Mouse (Mus musculus): ENCODE measurements around the gene Asic2. TPM values are rescaled to one million over a fixed set of nuclear protein-coding genes. Genes with fewer than 3 reads are reported as not detected.

Asic2 gene
- polyA plus RNA-seq, 1 experiment from 2014 or later, result not detected

GRCm38 (mm10) chr11:81592776-81593175 is 375.5 kb downstream of the Asic2 start:
- no peaks in the 10 kb centered on the region for H3K36me3 ChIP-seq
- no peak overlapping the region for H3K4me2 ChIP-seq
- DNase-seq (no peak), ATAC-seq (ENCODE audit: low read depth) (no peak)
- H3K4me3 ChIP-seq (replicated peaks), result no peak overlapping the region
- no peak overlapping the region for H3K27ac ChIP-seq
- 41% methylated on average over 5 of the region's 5 CpGs for WGBS (ENCODE audit: insufficient replicate concordance)
- no peaks in the 10 kb centered on the region for H3K9me3 ChIP-seq (replicated peaks)
- no peak overlapping the region for H3K9ac ChIP-seq
- H3K27me3 ChIP-seq, result no peaks in the 10 kb centered on the region
- no peaks in the 10 kb centered on the region for H3K4me1 ChIP-seq (replicated peaks)

- Histone ChIP-seq H3K36me3 (no peaks in the 10 kb centered on the region), H3K9ac (no peak overlapping the region), H3K4me2 (no peak overlapping the region), H3K4me1 (replicated peaks) (no peaks in the 10 kb centered on the region), H3K27ac (no peak overlapping the region), H3K9me3 (replicated peaks) (no peaks in the 10 kb centered on the region), H3K4me3 (replicated peaks) (no peak overlapping the region), H3K27me3 (no peaks in the 10 kb centered on the region)
- ATAC-seq (ENCODE audit: low read depth), result no peak
- WGBS (ENCODE audit: insufficient replicate concordance), result 57% methylated on average over 4 of the region's 4 CpGs
- no peak for DNase-seq
Measured at GRCm38 (mm10) chr11:81590911-81591310, 377.3 kb downstream of the Asic2 start.

GRCm38 (mm10) chr11:81588630-81589029 is 379.6 kb downstream of the Asic2 start:
- no peaks in the 10 kb centered on the region for H3K9me3 ChIP-seq (replicated peaks)
- no peaks in the 10 kb centered on the region for H3K27me3 ChIP-seq
- no peak overlapping the region for H3K4me2 ChIP-seq
- no peak overlapping the region for H3K4me3 ChIP-seq (replicated peaks)
- no peak overlapping the region for H3K9ac ChIP-seq
- no peak overlapping the region for H3K27ac ChIP-seq
- no peak for ATAC-seq (ENCODE audit: low read depth)
- no peaks in the 10 kb centered on the region for H3K4me1 ChIP-seq (replicated peaks)
- 13% methylated on average over 10 of the region's 10 CpGs for WGBS (ENCODE audit: insufficient replicate concordance)
- no peaks in the 10 kb centered on the region for H3K36me3 ChIP-seq
- DNase-seq, result peak; percentile 8

- Histone ChIP-seq H3K4me1 (replicated peaks) (no peaks in the 10 kb centered on the region), H3K4me3 (replicated peaks) (no peak overlapping the region), H3K36me3 (no peaks in the 10 kb centered on the region), H3K27ac (no peak overlapping the region), H3K4me2 (no peak overlapping the region), H3K9ac (no peak overlapping the region), H3K9me3 (replicated peaks) (no peaks in the 10 kb centered on the region), H3K27me3 (no peaks in the 10 kb centered on the region)
- DNase-seq, result no peak
- WGBS (ENCODE audit: insufficient replicate concordance), result 65% methylated on average over 17 of the region's 17 CpGs
- no peak for ATAC-seq (ENCODE audit: low read depth)
Measured at GRCm38 (mm10) chr11:81587942-81588341, 380.3 kb downstream of the Asic2 start.

GRCm38 (mm10) chr11:81587114-81587513 is 381.1 kb downstream of the Asic2 start:
- H3K9ac ChIP-seq, result no peak overlapping the region
- ATAC-seq (ENCODE audit: low read depth) (no peak), DNase-seq (no peak)
- H3K36me3 ChIP-seq, result no peaks in the 10 kb centered on the region
- no peaks in the 10 kb centered on the region for H3K27me3 ChIP-seq
- WGBS (ENCODE audit: insufficient replicate concordance), result 70% methylated on average over 9 of the region's 9 CpGs
- H3K4me1 ChIP-seq (replicated peaks), result no peaks in the 10 kb centered on the region
- no peak overlapping the region for H3K4me2 ChIP-seq
- no peak overlapping the region for H3K27ac ChIP-seq
- no peak overlapping the region for H3K4me3 ChIP-seq (replicated peaks)
- H3K9me3 ChIP-seq (replicated peaks), result no peaks in the 10 kb centered on the region

- Histone ChIP-seq H3K4me3 (replicated peaks) (no peak overlapping the region), H3K27ac (no peak overlapping the region), H3K9me3 (replicated peaks) (no peaks in the 10 kb centered on the region), H3K36me3 (no peaks in the 10 kb centered on the region), H3K4me2 (no peak overlapping the region), H3K9ac (no peak overlapping the region), H3K27me3 (no peaks in the 10 kb centered on the region), H3K4me1 (replicated peaks) (no peaks in the 10 kb centered on the region)
- WGBS (ENCODE audit: insufficient replicate concordance), result 77% methylated on average over 9 of the region's 9 CpGs
- ATAC-seq (ENCODE audit: low read depth), result no peak
- DNase-seq, result no peak
Measured at GRCm38 (mm10) chr11:81584506-81584905, 383.8 kb downstream of the Asic2 start.

GRCm38 (mm10) chr11:81583195-81583594 is 385.1 kb downstream of the Asic2 start:
- Histone ChIP-seq H3K4me3 (replicated peaks) (no peak overlapping the region), H3K9ac (no peak overlapping the region), H3K27me3 (no peaks in the 10 kb centered on the region), H3K4me1 (replicated peaks) (no peaks in the 10 kb centered on the region), H3K4me2 (no peak overlapping the region), H3K36me3 (no peaks in the 10 kb centered on the region), H3K27ac (no peak overlapping the region), H3K9me3 (replicated peaks) (no peaks in the 10 kb centered on the region)
- DNase-seq, result no peak
- no peak for ATAC-seq (ENCODE audit: low read depth)
- WGBS (ENCODE audit: insufficient replicate concordance), result 59% methylated on average over 7 of the region's 7 CpGs

GRCm38 (mm10) chr11:81582161-81582560 is 386.1 kb downstream of the Asic2 start:
- Histone ChIP-seq H3K4me2 (no peak overlapping the region), H3K27ac (no peak overlapping the region), H3K4me1 (replicated peaks) (no peaks in the 10 kb centered on the region), H3K9ac (no peak overlapping the region), H3K27me3 (no peaks in the 10 kb centered on the region), H3K9me3 (replicated peaks) (no peaks in the 10 kb centered on the region), H3K36me3 (no peaks in the 10 kb centered on the region), H3K4me3 (replicated peaks) (no peak overlapping the region)
- 40% methylated on average over 5 of the region's 5 CpGs for WGBS (ENCODE audit: insufficient replicate concordance)
- ATAC-seq (ENCODE audit: low read depth) (no peak), DNase-seq (no peak)

GRCm38 (mm10) chr11:81579753-81580152 is 388.5 kb downstream of the Asic2 start:
- no peak for ATAC-seq (ENCODE audit: low read depth)
- Histone ChIP-seq H3K4me2 (no peak overlapping the region), H3K4me3 (replicated peaks) (no peak overlapping the region), H3K36me3 (no peaks in the 10 kb centered on the region), H3K9ac (no peak overlapping the region), H3K4me1 (replicated peaks) (no peaks in the 10 kb centered on the region), H3K9me3 (replicated peaks) (no peaks in the 10 kb centered on the region), H3K27ac (no peak overlapping the region), H3K27me3 (no peaks in the 10 kb centered on the region)
- WGBS (ENCODE audit: insufficient replicate concordance), result 24% methylated on average over 6 of the region's 6 CpGs
- no peak for DNase-seq

- Histone ChIP-seq H3K9me3 (replicated peaks) (no peaks in the 10 kb centered on the region), H3K4me3 (replicated peaks) (no peak overlapping the region), H3K4me2 (no peak overlapping the region), H3K36me3 (no peaks in the 10 kb centered on the region), H3K27ac (no peak overlapping the region), H3K4me1 (replicated peaks) (no peaks in the 10 kb centered on the region), H3K27me3 (no peaks in the 10 kb centered on the region), H3K9ac (no peak overlapping the region)
- ATAC-seq (ENCODE audit: low read depth) (no peak), DNase-seq (no peak)
- WGBS (ENCODE audit: insufficient replicate concordance), result 30% methylated on average over 3 of the region's 3 CpGs
Measured at GRCm38 (mm10) chr11:81570406-81570805, 397.9 kb downstream of the Asic2 start.

GRCm38 (mm10) chr11:81564857-81565256 is 403.4 kb downstream of the Asic2 start:
- H3K4me2 ChIP-seq, result no peak overlapping the region
- no peaks in the 10 kb centered on the region for H3K9me3 ChIP-seq (replicated peaks)
- H3K36me3 ChIP-seq, result no peaks in the 10 kb centered on the region
- H3K9ac ChIP-seq, result no peak overlapping the region
- DNase-seq, result no peak
- WGBS (ENCODE audit: insufficient replicate concordance), result 81% methylated on average over 3 of the region's 3 CpGs
- H3K27ac ChIP-seq, result no peak overlapping the region
- no peak for ATAC-seq (ENCODE audit: low read depth)
- H3K4me1 ChIP-seq (replicated peaks), result no peaks in the 10 kb centered on the region
- no peaks in the 10 kb centered on the region for H3K27me3 ChIP-seq
- H3K4me3 ChIP-seq (replicated peaks), result no peak overlapping the region

- 71% methylated on average over 1 of the region's 1 CpGs for WGBS (ENCODE audit: insufficient replicate concordance)
- Histone ChIP-seq H3K4me3 (replicated peaks) (no peak overlapping the region), H3K36me3 (no peaks in the 10 kb centered on the region), H3K9me3 (replicated peaks) (no peaks in the 10 kb centered on the region), H3K4me1 (replicated peaks) (no peaks in the 10 kb centered on the region), H3K27me3 (no peaks in the 10 kb centered on the region), H3K4me2 (no peak overlapping the region), H3K27ac (no peak overlapping the region), H3K9ac (no peak overlapping the region)
- no peak for ATAC-seq (ENCODE audit: low read depth)
- DNase-seq, result no peak
Measured at GRCm38 (mm10) chr11:81560374-81560773, 407.9 kb downstream of the Asic2 start.

Data from liver, embryonic 13.5 days (tissue).